Comparison of ENCODE assay signal across 9 mouse cellular contexts in genomic region chr4:98104911-98105702, GRCm38 (mm10).
A peak's percentile ranks its signal among the peaks of the same experiment; 100 is the strongest.
DNase-seq lines count a peak whose midpoint lies in the region; ATAC-seq and TF ChIP-seq lines count a peak whose summit lies in the region.
"Had no signal": no experiment of that assay in that cellular context is flagged by ENCODE, and none has a peak within 500 bp of the region (broad histone marks: within the 10 kb centered on the region; RNA-seq: fewer than 3 reads in every experiment).

No protein-coding gene starts in this region.

- H3K27me3 ChIP-seq in heart, embryonic 10.5 days (ENCODE audit: insufficient read depth, poor library complexity, severe bottlenecking), result no peaks in the 10 kb centered on the region
- H3K27me3 ChIP-seq in lung, embryonic 14.5 days (ENCODE audit: insufficient read depth, low read length), result no peaks in the 10 kb centered on the region
- H3K27me3 ChIP-seq in hindbrain, embryonic 13.5 days, result 0 out of 2 replicates have a peak, but pooled peaks cover 4% of the 10 kb centered on the region
- H3K27me3 ChIP-seq in stomach, embryonic 14.5 days (ENCODE audit: control insufficient read depth, insufficient read depth, low read length), result no peaks in the 10 kb centered on the region

- no peak overlapping the region for H3K4me2 ChIP-seq in lung, embryonic 14.5 days
- H3K4me2 ChIP-seq in hindbrain, embryonic 13.5 days, result no peak overlapping the region
- no peak overlapping the region for H3K4me2 ChIP-seq in stomach, embryonic 14.5 days (replicated peaks; ENCODE audit: low read depth, low read length)

- intact Hi-C loops in heart, postnatal 36 days (cut with DNase I), result loop anchor here (5.0 to 10.0 kb wide), 2 partner anchors 183 to 450 kb away; no protein-coding TSS in a partner anchor

- H3K9me3 ChIP-seq in heart, embryonic 10.5 days, result no peaks in the 10 kb centered on the region
- no peaks in the 10 kb centered on the region for H3K9me3 ChIP-seq in lung, embryonic 14.5 days (ENCODE audit: low read depth, low read length)
- no peaks in the 10 kb centered on the region for H3K9me3 ChIP-seq in hindbrain, embryonic 13.5 days
- no peaks in the 10 kb centered on the region for H3K9me3 ChIP-seq in stomach, embryonic 14.5 days (ENCODE audit: control insufficient read depth, low read depth, low read length)

- no peak for ATAC-seq in lung, embryonic 14.5 days (ENCODE audit: insufficient read depth)
- ATAC-seq in hindbrain, embryonic 13.5 days (ENCODE audit: low FRiP score), result no peak
- ATAC-seq in stomach, embryonic 14.5 days (ENCODE audit: insufficient number of reproducible peaks, insufficient read depth, low FRiP score, low read depth), result no peak

- H3K27ac ChIP-seq in heart, embryonic 10.5 days, result no peak overlapping the region
- H3K27ac ChIP-seq in lung, embryonic 14.5 days (ENCODE audit: low read depth), result 0 out of 2 replicates have a peak overlapping the region, but pooled peaks have one; percentile 21
- H3K27ac ChIP-seq in hindbrain, embryonic 13.5 days, result peak overlapping the region; percentile 89
- peak overlapping the region; percentile 84; the same call in 1 of the 2 replicates for H3K27ac ChIP-seq in stomach, embryonic 14.5 days (ENCODE audit: low read length)

- TF ChIP-seq CTCF in lung, embryonic 14.5 days (IDR thresholded peaks at IDR 0.05; ENCODE audit: low read depth), result no peak

- H3K4me3 ChIP-seq in heart, embryonic 10.5 days, result no peak overlapping the region
- H3K4me3 ChIP-seq in lung, embryonic 14.5 days (ENCODE audit: low read depth, low read length), result no peak overlapping the region
- H3K4me3 ChIP-seq in hindbrain, embryonic 13.5 days, result no peak overlapping the region
- no peak overlapping the region for H3K4me3 ChIP-seq in stomach, embryonic 14.5 days (ENCODE audit: low read depth, low read length)

- no peaks in the 10 kb centered on the region for H3K36me3 ChIP-seq in heart, embryonic 10.5 days
- no peaks in the 10 kb centered on the region; the same call in 1 of the 2 replicates for H3K36me3 ChIP-seq in lung, embryonic 14.5 days (ENCODE audit: insufficient read depth)
- no peaks in the 10 kb centered on the region for H3K36me3 ChIP-seq in hindbrain, embryonic 13.5 days
- H3K36me3 ChIP-seq in stomach, embryonic 14.5 days (ENCODE audit: control insufficient read depth, insufficient read depth, low read length), result no peaks in the 10 kb centered on the region

- 52% methylated on average over 9 of the region's 9 CpGs for WGBS in heart, embryonic 10.5 days
- WGBS in lung, embryonic 14.5 days, result 53% methylated on average over 9 of the region's 9 CpGs
- WGBS in hindbrain, embryonic 13.5 days, result 71% methylated on average over 9 of the region's 9 CpGs
- 60% methylated on average over 9 of the region's 9 CpGs for WGBS in stomach, embryonic 14.5 days

- H3K4me1 ChIP-seq in heart, embryonic 10.5 days, result peaks cover 56% of the 10 kb centered on the region
- H3K4me1 ChIP-seq in lung, embryonic 14.5 days (ENCODE audit: insufficient read depth), result peaks cover 29% of the 10 kb centered on the region
- H3K4me1 ChIP-seq in hindbrain, embryonic 13.5 days (replicated peaks), result peaks cover 87% of the 10 kb centered on the region
- peaks cover 42% of the 10 kb centered on the region for H3K4me1 ChIP-seq in stomach, embryonic 14.5 days (ENCODE audit: control insufficient read depth, insufficient read depth, low read length)

- H3K9ac ChIP-seq in lung, embryonic 14.5 days, result no peak overlapping the region; the same call in 1 of the 2 replicates
- no peak overlapping the region for H3K9ac ChIP-seq in hindbrain, embryonic 13.5 days
- H3K9ac ChIP-seq in stomach, embryonic 14.5 days (replicated peaks; ENCODE audit: low read depth, low read length), result no peak overlapping the region

- DNase-seq in heart, embryonic 10.5 days (ENCODE audit: low spot score), result peak; percentile 30
- DNase-seq in heart, postnatal 36 days, result no peak
- no peak for DNase-seq in lung, embryonic 14.5 days
- no peak for DNase-seq in lung, adult 18-20 months
- no peak for DNase-seq in urinary bladder, postnatal 10 days (ENCODE audit: low spot score)
- DNase-seq: liver; thymus, postnatal 36 days had no signal
